Mouse (Mus musculus): ENCODE measurements at regions not wholly inside any gene's neighbourhood (a gene's known extent, or its start where the extent isn't known, plus 50 kb on each side); places are given as distances from the start of the nearest gene placed in this dataset.
A peak's percentile ranks its signal among the peaks of the same experiment; 100 is the strongest.

GRCm38 (mm10) chr6:66344848-66345247 is 190.3 kb upstream of the Mad2l1 start:
- no peaks in the 10 kb centered on the region for H3K4me1 ChIP-seq (ENCODE audit: control insufficient read depth, insufficient read depth, low read length)
- no peak overlapping the region for H3K4me2 ChIP-seq (replicated peaks; ENCODE audit: low read depth, low read length)
- no peaks in the 10 kb centered on the region for H3K36me3 ChIP-seq (ENCODE audit: control insufficient read depth, insufficient read depth, low read length)
- no peak overlapping the region for H3K4me3 ChIP-seq (ENCODE audit: low read length)
- WGBS: 85% methylated on average over 2 of the region's 2 CpGs
- no peak overlapping the region for H3K27ac ChIP-seq (ENCODE audit: low read depth, low read length)
- no peaks in the 10 kb centered on the region for H3K27me3 ChIP-seq (ENCODE audit: control insufficient read depth, insufficient read depth, low read length)
- H3K9ac ChIP-seq (ENCODE audit: low read depth, low read length): no peak overlapping the region
- H3K9me3 ChIP-seq (ENCODE audit: control insufficient read depth, low read length): no peaks in the 10 kb centered on the region
- ATAC-seq (ENCODE audit: low FRiP score, low TSS enrichment): no peak

- Histone ChIP-seq H3K27me3 (ENCODE audit: control insufficient read depth, insufficient read depth, low read length) (no peaks in the 10 kb centered on the region), H3K27ac (ENCODE audit: low read depth, low read length) (no peak overlapping the region), H3K36me3 (ENCODE audit: control insufficient read depth, insufficient read depth, low read length) (no peaks in the 10 kb centered on the region), H3K4me2 (replicated peaks; ENCODE audit: low read depth, low read length) (no peak overlapping the region), H3K4me3 (ENCODE audit: low read length) (no peak overlapping the region), H3K9ac (ENCODE audit: low read depth, low read length) (no peak overlapping the region), H3K4me1 (ENCODE audit: control insufficient read depth, insufficient read depth, low read length) (no peaks in the 10 kb centered on the region), H3K9me3 (ENCODE audit: control insufficient read depth, low read length) (no peaks in the 10 kb centered on the region)
- ATAC-seq (ENCODE audit: low FRiP score, low TSS enrichment): no peak
- WGBS: 71% methylated on average over 2 of the region's 2 CpGs
Measured at GRCm38 (mm10) chr6:66347356-66347755, 187.8 kb upstream of the Mad2l1 start.

DNA sequence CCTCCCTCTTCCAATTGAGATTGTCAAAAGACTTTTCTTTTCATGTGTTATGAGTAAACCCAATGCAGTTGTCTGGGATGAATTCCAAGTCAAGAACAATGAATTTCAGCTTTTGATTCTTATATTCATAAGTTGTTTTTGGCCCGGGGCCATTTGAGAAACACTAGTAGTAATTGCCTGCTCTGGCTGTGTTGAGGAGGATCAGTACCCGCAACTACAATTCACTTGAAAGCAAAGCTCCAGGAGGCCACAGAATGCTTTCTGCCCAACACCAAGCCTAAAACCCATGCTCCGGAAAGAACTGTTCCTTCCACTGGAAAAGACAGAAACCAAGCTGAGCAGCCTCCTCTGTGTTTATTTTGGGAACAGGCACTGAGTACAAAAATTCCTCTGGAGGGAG is 174.1 kb upstream of the Mad2l1 start:
- Histone ChIP-seq H3K27me3 (ENCODE audit: control insufficient read depth, insufficient read depth, low read length) (no peaks in the 10 kb centered on the region), H3K36me3 (ENCODE audit: control insufficient read depth, insufficient read depth, low read length) (no peaks in the 10 kb centered on the region), H3K9me3 (ENCODE audit: control insufficient read depth, low read length) (no peaks in the 10 kb centered on the region), H3K4me3 (ENCODE audit: low read length) (no peak overlapping the region), H3K4me1 (ENCODE audit: control insufficient read depth, insufficient read depth, low read length) (no peaks in the 10 kb centered on the region), H3K4me2 (replicated peaks; ENCODE audit: low read depth, low read length) (no peak overlapping the region), H3K9ac (ENCODE audit: low read depth, low read length) (no peak overlapping the region), H3K27ac (ENCODE audit: low read depth, low read length) (no peak overlapping the region)
- WGBS: 71% methylated on average over 3 of the region's 3 CpGs
- no peak for ATAC-seq (ENCODE audit: low FRiP score, low TSS enrichment)

- no peak overlapping the region for H3K9ac ChIP-seq (ENCODE audit: low read depth, low read length)
- H3K4me2 ChIP-seq (replicated peaks; ENCODE audit: low read depth, low read length): no peak overlapping the region
- no peak overlapping the region for H3K4me3 ChIP-seq (ENCODE audit: low read length)
- H3K9me3 ChIP-seq (ENCODE audit: control insufficient read depth, low read length): no peaks in the 10 kb centered on the region
- H3K36me3 ChIP-seq (ENCODE audit: control insufficient read depth, insufficient read depth, low read length): no peaks in the 10 kb centered on the region
- H3K27ac ChIP-seq (ENCODE audit: low read depth, low read length): no peak overlapping the region
- H3K4me1 ChIP-seq (ENCODE audit: control insufficient read depth, insufficient read depth, low read length): no peaks in the 10 kb centered on the region
- no peak for ATAC-seq (ENCODE audit: low FRiP score, low TSS enrichment)
- H3K27me3 ChIP-seq (ENCODE audit: control insufficient read depth, insufficient read depth, low read length): no peaks in the 10 kb centered on the region
Measured at GRCm38 (mm10) chr6:66367263-66367662, 167.9 kb upstream of the Mad2l1 start.

GRCm38 (mm10) chr6:66381279-66381934 is 153.8 kb upstream of the Mad2l1 start:
- no peaks in the 10 kb centered on the region for H3K9me3 ChIP-seq (ENCODE audit: control insufficient read depth, low read length)
- no peak for ATAC-seq (ENCODE audit: low FRiP score, low TSS enrichment)
- H3K9ac ChIP-seq (ENCODE audit: low read depth, low read length): no peak overlapping the region
- WGBS: 33% methylated on average over 1 of the region's 1 CpGs
- no peak overlapping the region for H3K27ac ChIP-seq (ENCODE audit: low read depth, low read length)
- H3K4me3 ChIP-seq (ENCODE audit: low read length): no peak overlapping the region
- H3K36me3 ChIP-seq (ENCODE audit: control insufficient read depth, insufficient read depth, low read length): no peaks in the 10 kb centered on the region
- H3K4me2 ChIP-seq (replicated peaks; ENCODE audit: low read depth, low read length): no peak overlapping the region
- H3K4me1 ChIP-seq (ENCODE audit: control insufficient read depth, insufficient read depth, low read length): no peaks in the 10 kb centered on the region
- H3K27me3 ChIP-seq (ENCODE audit: control insufficient read depth, insufficient read depth, low read length): no peaks in the 10 kb centered on the region

- no peak overlapping the region for H3K4me3 ChIP-seq (ENCODE audit: low read length)
- H3K27ac ChIP-seq (ENCODE audit: low read depth, low read length): no peak overlapping the region; the same call in 1 of the 2 replicates
- ATAC-seq (ENCODE audit: low FRiP score, low TSS enrichment): peak; percentile 83
- 40% methylated on average over 2 of the region's 2 CpGs for WGBS
- H3K4me1 ChIP-seq (ENCODE audit: control insufficient read depth, insufficient read depth, low read length): no peaks in the 10 kb centered on the region
- no peak overlapping the region for H3K4me2 ChIP-seq (replicated peaks; ENCODE audit: low read depth, low read length)
- no peak overlapping the region for H3K9ac ChIP-seq (ENCODE audit: low read depth, low read length)
- H3K9me3 ChIP-seq (ENCODE audit: control insufficient read depth, low read length): no peaks in the 10 kb centered on the region
- H3K36me3 ChIP-seq (ENCODE audit: control insufficient read depth, insufficient read depth, low read length): no peaks in the 10 kb centered on the region
- H3K27me3 ChIP-seq (ENCODE audit: control insufficient read depth, insufficient read depth, low read length): no peaks in the 10 kb centered on the region
Measured at GRCm38 (mm10) chr6:66382347-66383010, 152.7 kb upstream of the Mad2l1 start.

DNA sequence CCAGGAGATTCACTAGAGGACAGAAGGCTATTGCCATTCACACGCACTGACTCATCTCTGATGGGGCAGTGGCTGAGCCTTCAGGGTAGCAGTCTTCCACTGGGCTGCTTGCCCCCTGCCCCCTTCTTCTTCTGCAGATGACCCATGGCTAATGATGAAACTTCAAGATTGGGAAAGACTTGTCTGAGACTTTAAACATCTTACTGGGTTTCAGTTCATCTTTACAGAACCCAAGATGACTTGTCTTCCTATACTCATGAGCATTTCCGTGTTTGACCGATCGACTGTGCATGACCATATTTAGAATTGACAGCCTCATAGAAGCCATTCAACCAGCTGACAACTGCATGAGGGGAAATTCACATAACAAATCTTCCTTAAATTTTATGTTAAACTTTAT is 140.0 kb upstream of the Mad2l1 start:
- Histone ChIP-seq H3K27ac (ENCODE audit: low read depth, low read length) (no peak overlapping the region), H3K4me3 (ENCODE audit: low read length) (no peak overlapping the region), H3K4me2 (replicated peaks; ENCODE audit: low read depth, low read length) (no peak overlapping the region), H3K4me1 (ENCODE audit: control insufficient read depth, insufficient read depth, low read length) (no peaks in the 10 kb centered on the region), H3K27me3 (ENCODE audit: control insufficient read depth, insufficient read depth, low read length) (no peaks in the 10 kb centered on the region), H3K9ac (ENCODE audit: low read depth, low read length) (no peak overlapping the region), H3K9me3 (ENCODE audit: control insufficient read depth, low read length) (no peaks in the 10 kb centered on the region), H3K36me3 (ENCODE audit: control insufficient read depth, insufficient read depth, low read length) (no peaks in the 10 kb centered on the region)
- 93% methylated on average over 4 of the region's 4 CpGs for WGBS
- ATAC-seq (ENCODE audit: low FRiP score, low TSS enrichment): no peak

DNA sequence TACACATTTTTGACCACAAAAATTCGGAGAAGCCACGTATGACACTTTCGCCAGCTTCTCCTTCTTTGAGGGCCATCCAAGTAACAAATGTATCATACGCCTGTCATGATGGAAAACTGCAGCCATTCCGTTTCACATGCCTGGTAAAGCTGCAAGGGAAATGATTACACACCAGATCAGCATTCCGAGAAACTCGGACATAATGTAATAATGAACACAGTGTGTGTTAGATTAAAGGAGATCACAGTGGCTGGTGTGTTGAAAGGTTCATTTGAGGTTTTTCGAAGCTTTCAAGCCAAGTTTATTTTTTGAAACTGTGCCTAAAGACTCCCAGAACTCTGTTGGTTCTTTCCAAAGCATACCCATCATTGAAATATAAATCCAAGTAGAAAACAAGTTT is 137.8 kb upstream of the Mad2l1 start:
- H3K9ac ChIP-seq (ENCODE audit: low read depth, low read length): no peak overlapping the region
- WGBS: 86% methylated on average over 8 of the region's 8 CpGs

GRCm38 (mm10) chr6:66398674-66399073 is 136.5 kb upstream of the Mad2l1 start:
- H3K36me3 ChIP-seq (ENCODE audit: control insufficient read depth, insufficient read depth, low read length): no peaks in the 10 kb centered on the region
- no peak for ATAC-seq (ENCODE audit: low FRiP score, low TSS enrichment)
- H3K4me2 ChIP-seq (replicated peaks; ENCODE audit: low read depth, low read length): no peak overlapping the region
- no peaks in the 10 kb centered on the region for H3K27me3 ChIP-seq (ENCODE audit: control insufficient read depth, insufficient read depth, low read length)
- no peaks in the 10 kb centered on the region for H3K4me1 ChIP-seq (ENCODE audit: control insufficient read depth, insufficient read depth, low read length)
- no peaks in the 10 kb centered on the region for H3K9me3 ChIP-seq (ENCODE audit: control insufficient read depth, low read length)
- H3K4me3 ChIP-seq (ENCODE audit: low read length): no peak overlapping the region
- 94% methylated on average over 3 of the region's 3 CpGs for WGBS
- H3K9ac ChIP-seq (ENCODE audit: low read depth, low read length): no peak overlapping the region
- no peak overlapping the region for H3K27ac ChIP-seq (ENCODE audit: low read depth, low read length)

More for the DNA sequence above, 137.8 kb upstream of the Mad2l1 start:
- Histone ChIP-seq H3K27me3 (ENCODE audit: control insufficient read depth, insufficient read depth, low read length) (no peaks in the 10 kb centered on the region), H3K4me1 (ENCODE audit: control insufficient read depth, insufficient read depth, low read length) (no peaks in the 10 kb centered on the region), H3K4me2 (replicated peaks; ENCODE audit: low read depth, low read length) (no peak overlapping the region), H3K27ac (ENCODE audit: low read depth, low read length) (no peak overlapping the region), H3K9me3 (ENCODE audit: control insufficient read depth, low read length) (no peaks in the 10 kb centered on the region), H3K4me3 (ENCODE audit: low read length) (no peak overlapping the region), H3K36me3 (ENCODE audit: control insufficient read depth, insufficient read depth, low read length) (no peaks in the 10 kb centered on the region)
- no peak for ATAC-seq (ENCODE audit: low FRiP score, low TSS enrichment)
